Mouse (Mus musculus) G1E (cell line): ENCODE measurements at regions not wholly inside any gene's neighbourhood (a gene's known extent, or its start where the extent isn't known, plus 50 kb on each side); places are given as distances from the start of the nearest gene placed in this dataset.

ENCODE experiments used
- CTCF ChIP-seq: IDR thresholded peaks from 2 replicates; pipeline ENCODE4 v1.5.1; 2012; ENCODE audit warnings: low read depth, low read length, inconsistent platforms, mixed read lengths
- GATA1 ChIP-seq: IDR thresholded peaks from 2 replicates; pipeline ENCODE4 v1.6.1; 2012; ENCODE audit warnings: borderline replicate concordance, low read length, inconsistent platforms, mixed read lengths
- TAL1 ChIP-seq: conservative IDR thresholded peaks from 2 replicates; pipeline ENCODE4 v1.6.1; 2012; ENCODE audit warnings: low read depth, low read length, inconsistent platforms, mixed read lengths

GRCm38 (mm10) chr1:14620922-14621430, 1472.1 kb downstream of the 4930444P10Rik start:
- TF ChIP-seq CTCF (no peak), GATA1 (no peak), TAL1 (no peak)
